Mouse (Mus musculus) adrenal gland, postnatal 25 days (tissue): ENCODE results near the gene Plpp7. TPM values are rescaled to one million over a fixed set of nuclear protein-coding genes. Genes with fewer than 3 reads are reported as not detected.

Experiments used
- DNase-seq: peaks from one replicate; pipeline ENCODE4 v3.0.0; 2021; ENCODE audit warnings: mixed read lengths
- long read RNA-seq: library from polyadenylated mRNA; stranded (forward); transcript quantifications from one replicate; pipeline ENCODE4 v2.0.0, GENCODE M21; 2021
- total RNA-seq: library from RNA; stranded (reverse); gene quantifications from 2 replicates; pipeline ENCODE4 v1.2.3, GENCODE M21; 2021

Gene Plpp7
- 6.9 TPM in 2 replicates for total RNA-seq
- long read RNA-seq, transcript Plpp7-201 (2 exons, 1,947 nt), result major isoform, 8 of 8 reads
- long read RNA-seq, partial matches to known transcripts, result 0 of 8 reads
- long read RNA-seq, other reads (novel, unspliced or antisense), result 0 of 8 reads

GRCm38 (mm10) chr2:32095351-32096121, at the start of gene Plpp7:
Plpp7 (plus strand) TSS chr2:32095528.
- peak; percentile 68 for DNase-seq

GRCm38 (mm10) chr2:32046009-32046408, 49.3 kb upstream of the Plpp7 start:
- DNase-seq, result no peak

- DNase-seq, result no peak
These were observed 48.0 kb upstream of the Plpp7 start for GRCm38 (mm10) chr2:32047323-32047722.

- DNase-seq, result no peak
These were observed 43.5 kb upstream of the Plpp7 start for GRCm38 (mm10) chr2:32051791-32052190.

GRCm38 (mm10) chr2:32052418-32052817, 42.9 kb upstream of the Plpp7 start:
- DNase-seq, result no peak

GRCm38 (mm10) chr2:32055357-32055965, 39.9 kb upstream of the Plpp7 start:
- no peak for DNase-seq

GRCm38 (mm10) chr2:32056524-32056923, 38.8 kb upstream of the Plpp7 start:
- no peak for DNase-seq

GRCm38 (mm10) chr2:32057360-32057759, 38.0 kb upstream of the Plpp7 start:
- DNase-seq, result no peak

- DNase-seq, result no peak
These were observed 37.5 kb upstream of the Plpp7 start for GRCm38 (mm10) chr2:32057794-32058193.

- DNase-seq, result no peak
These were observed 37.1 kb upstream of the Plpp7 start for GRCm38 (mm10) chr2:32058241-32058640.

GRCm38 (mm10) chr2:32058716-32059115, 36.6 kb upstream of the Plpp7 start:
- DNase-seq, result no peak

GRCm38 (mm10) chr2:32059613-32060012, 35.7 kb upstream of the Plpp7 start:
- no peak for DNase-seq

- DNase-seq, result no peak
These were observed 35.0 kb upstream of the Plpp7 start for GRCm38 (mm10) chr2:32060228-32060805.

GRCm38 (mm10) chr2:32061189-32061588, 34.1 kb upstream of the Plpp7 start:
- DNase-seq, result no peak

- no peak for DNase-seq
These were observed 33.4 kb upstream of the Plpp7 start for GRCm38 (mm10) chr2:32061722-32062505.

- no peak for DNase-seq
These were observed 32.5 kb upstream of the Plpp7 start for GRCm38 (mm10) chr2:32062626-32063410.

- DNase-seq, result no peak
These were observed 31.7 kb upstream of the Plpp7 start for GRCm38 (mm10) chr2:32063451-32064151.

- no peak for DNase-seq
These were observed 30.4 kb upstream of the Plpp7 start for GRCm38 (mm10) chr2:32064913-32065312.

- no peak for DNase-seq
These were observed 29.9 kb upstream of the Plpp7 start for GRCm38 (mm10) chr2:32065371-32065791.

GRCm38 (mm10) chr2:32066005-32066404, 29.3 kb upstream of the Plpp7 start:
- no peak for DNase-seq
